Mouse (Mus musculus) layer of hippocampus, adult 9-11 months (tissue): ENCODE results near the gene Phactr2.
"Not testable (repeated sequence)": the region's sequence is repeated elsewhere in the genome, so short reads cannot be mapped to it uniquely, and the experiment has no call there.

Experiments used
- DNase-seq: peaks from one replicate; pipeline ENCODE4 v3.0.0; 2022

Gene Phactr2

GRCm38 (mm10) chr10:13201741-13202293 lies 272.4 kb downstream of the Phactr2 start:
- no peak for DNase-seq

- no peak for DNase-seq
Observed at GRCm38 (mm10) chr10:13200862-13201261, 273.4 kb downstream of the Phactr2 start.

- DNase-seq: no peak
Observed at GRCm38 (mm10) chr10:13199234-13199633, 275.0 kb downstream of the Phactr2 start.

DNA sequence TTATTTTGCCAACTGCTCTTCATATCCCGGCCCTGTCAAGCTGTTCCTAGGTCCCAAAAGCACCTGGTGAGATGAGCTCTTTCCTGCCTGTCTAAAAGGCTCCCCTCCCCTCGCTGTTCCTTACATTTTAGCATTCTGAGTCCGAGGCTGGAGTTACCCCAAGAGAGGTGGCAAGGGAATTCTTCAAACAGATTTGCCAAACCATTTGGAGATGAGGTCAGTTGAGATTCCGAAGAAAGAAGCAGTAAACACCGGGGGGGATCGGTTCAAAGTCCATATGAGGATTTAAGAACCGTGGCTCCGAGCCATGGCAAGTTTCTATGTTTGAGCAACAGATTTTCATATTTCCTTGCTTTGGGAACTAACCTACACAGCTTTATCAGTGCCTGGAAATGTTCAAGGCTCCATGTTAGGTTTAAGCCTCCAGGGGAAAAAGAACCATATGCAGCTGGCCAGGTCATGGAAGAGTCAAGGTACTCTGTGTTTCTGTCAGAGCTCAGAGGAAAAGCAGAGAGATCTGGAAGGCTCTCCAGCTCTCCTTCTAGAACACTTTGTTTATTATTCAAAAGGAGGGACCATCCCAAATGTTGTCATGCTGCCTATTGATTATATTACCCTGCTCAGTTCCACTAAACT lies 277.2 kb downstream of the Phactr2 start:
- no peak for DNase-seq

DNA sequence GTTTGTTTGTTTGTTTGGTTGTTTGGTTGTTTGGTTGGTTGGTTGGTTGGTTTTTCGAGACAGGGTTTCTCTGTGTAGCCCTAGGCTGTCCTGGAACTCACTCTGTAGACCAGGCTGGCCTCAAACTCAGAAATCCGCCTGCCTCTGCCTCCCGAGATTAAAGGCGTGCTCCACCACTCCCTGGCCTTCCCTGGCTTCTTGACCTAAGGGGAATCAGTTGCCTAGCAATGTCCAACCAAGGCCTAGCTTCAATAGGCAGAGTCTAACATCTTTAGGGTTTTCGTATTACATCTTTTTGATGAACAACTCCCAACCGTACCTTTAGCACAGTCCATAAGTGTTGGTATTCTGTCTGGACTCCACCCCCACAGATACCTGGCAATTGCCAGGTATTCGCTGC lies 280.7 kb downstream of the Phactr2 start:
- not testable (repeated sequence) for DNase-seq

DNA sequence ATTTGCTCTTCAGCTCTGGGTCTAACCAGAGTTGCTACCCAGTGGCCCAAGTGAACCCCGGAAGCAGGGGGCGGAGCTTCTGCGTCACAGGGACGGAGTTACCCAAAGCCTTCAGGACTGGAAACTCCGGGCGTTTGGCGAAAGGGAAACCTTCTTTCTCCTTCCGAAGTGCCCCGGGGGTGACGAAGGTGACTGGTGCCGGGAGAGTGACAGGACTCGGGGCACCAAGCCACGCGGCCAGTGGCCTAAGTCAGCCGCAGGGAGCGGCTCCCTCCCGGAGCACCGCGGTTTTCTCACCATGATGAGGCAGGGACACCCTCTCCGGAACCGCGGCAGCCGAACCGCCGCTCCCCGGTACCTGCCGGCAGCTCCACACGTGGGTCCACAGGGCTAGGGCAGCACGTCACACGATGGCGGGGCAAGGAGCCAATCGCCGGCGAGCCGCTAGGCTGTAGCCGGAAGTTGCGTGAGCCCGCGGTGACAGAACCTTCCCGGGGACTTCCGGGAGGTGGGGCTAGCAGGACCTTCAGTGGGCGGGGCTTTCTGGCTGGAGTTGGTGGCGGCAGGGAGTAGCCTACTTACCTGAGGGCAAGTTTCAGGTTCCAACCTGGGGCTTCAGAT lies 281.4 kb downstream of the Phactr2 start, which contains the start of gene Ltv1:
Ltv1 (minus strand) TSS at position 438 of the 621 bp plus-strand sequence.
- peak; percentile 96 for DNase-seq

GRCm38 (mm10) chr10:13189881-13190280 lies 284.3 kb downstream of the Phactr2 start:
- DNase-seq: no peak

DNA sequence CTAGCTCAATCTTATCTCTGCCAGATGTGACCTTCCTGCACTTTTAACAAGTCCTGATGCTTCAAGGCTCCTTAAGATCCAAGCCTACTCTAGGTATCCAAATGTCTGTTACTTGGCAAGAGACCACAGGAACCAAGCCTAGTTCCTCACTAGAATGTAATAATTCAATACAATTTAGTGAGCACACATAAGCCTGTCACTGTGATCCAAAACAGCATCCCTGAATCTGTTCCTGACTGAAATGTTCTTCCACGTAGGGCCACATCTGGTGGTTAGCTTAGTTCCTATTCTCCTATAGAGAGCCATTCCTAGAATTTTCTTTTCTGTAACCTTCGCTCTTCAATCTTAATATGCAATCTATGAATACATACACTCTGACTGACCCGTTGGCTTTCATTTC lies 287.5 kb downstream of the Phactr2 start:
- DNase-seq: no peak

- no peak for DNase-seq
Observed at GRCm38 (mm10) chr10:13184170-13184766, 289.9 kb downstream of the Phactr2 start.

- no peak for DNase-seq
Observed at GRCm38 (mm10) chr10:13180211-13180610, 294.0 kb downstream of the Phactr2 start.

GRCm38 (mm10) chr10:13177973-13178624 lies 296.1 kb downstream of the Phactr2 start, which contains the start of gene Zc2hc1b:
Gene Zc2hc1b (minus strand): TSS chr10:13178023.
- no peak for DNase-seq

GRCm38 (mm10) chr10:13175866-13176265 lies 298.3 kb downstream of the Phactr2 start:
- DNase-seq: no peak

DNA sequence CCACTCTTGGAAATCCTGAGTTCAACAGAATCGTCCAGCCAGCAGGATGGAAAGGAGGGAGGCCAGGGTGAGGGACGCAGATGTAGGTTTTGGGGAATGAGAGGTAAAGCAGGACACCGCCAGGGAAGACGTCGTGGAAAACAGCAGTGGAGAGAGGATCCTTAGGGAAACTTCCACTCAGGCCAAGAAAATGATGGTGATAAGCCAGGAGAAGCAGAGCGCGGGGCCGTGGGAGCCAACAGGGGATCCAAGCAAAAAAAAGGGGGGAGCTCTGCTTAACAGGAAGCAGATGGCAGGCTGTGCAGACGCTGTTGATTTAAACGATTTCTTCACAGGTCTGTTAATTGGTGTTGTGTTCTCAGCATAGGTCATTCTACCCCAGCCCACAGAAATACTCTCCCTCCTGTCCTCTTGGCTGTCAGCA lies 301.4 kb downstream of the Phactr2 start:
- no peak for DNase-seq

DNA sequence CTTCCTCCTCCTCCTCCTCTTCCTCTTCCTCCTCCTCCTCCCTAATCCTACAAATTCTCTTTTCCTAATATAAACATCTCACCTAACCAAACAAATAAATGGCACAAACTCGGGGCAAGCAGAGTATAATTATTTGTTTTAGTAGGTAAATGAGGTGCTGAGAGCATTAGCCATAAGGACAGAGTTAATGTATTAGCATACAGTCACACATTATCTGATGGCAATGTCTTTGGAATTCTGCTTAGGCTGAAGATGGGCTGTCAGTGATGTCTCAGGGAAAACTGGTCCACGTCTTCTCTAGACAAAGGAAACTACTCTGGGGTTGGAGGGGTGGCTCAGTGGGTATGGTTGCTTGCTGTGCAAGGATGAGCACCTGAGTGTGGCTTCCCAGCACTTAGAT lies 302.8 kb downstream of the Phactr2 start:
- DNase-seq: no peak

- no peak for DNase-seq
Observed at GRCm38 (mm10) chr10:13170739-13171448, 303.3 kb downstream of the Phactr2 start.

DNA sequence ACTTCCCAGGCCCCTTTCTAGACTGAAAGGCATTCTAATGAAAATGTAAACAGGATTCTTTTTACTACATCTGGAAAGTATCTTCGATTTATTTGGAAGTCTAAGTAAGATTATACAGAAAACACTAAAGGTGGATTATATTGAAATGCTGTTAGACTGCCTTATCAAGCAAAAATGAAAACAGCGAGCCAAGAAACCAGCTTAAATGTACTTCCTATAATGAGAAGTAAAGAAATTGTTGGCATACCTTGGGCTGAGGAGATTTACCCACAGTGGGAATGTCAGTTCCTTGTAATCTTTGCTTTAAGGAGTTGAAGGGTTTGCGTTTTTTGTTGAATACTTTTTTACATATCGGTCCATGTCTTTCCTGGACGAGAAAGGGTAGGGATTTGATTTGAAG lies 305.8 kb downstream of the Phactr2 start:
- DNase-seq: no peak

DNA sequence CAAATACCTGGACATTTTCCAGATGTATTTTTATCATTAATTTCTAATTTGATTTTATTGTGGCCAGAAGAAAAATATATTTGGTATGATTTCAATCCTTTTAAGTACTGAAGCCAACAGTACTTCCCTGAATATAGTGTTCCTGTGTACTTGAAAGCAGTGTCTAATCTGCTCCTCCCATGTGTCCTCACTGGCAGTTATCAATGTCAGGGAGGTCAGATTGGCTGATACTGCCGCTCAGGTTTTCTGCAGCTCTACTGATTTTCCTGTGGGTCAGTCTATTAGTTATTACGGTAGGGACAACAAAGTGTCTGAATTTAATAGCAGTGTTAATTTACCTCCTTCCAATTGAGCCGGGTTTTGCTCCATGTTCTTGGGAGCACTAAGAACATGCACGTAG lies 312.2 kb downstream of the Phactr2 start:
- DNase-seq: no peak

- DNase-seq: no peak
Observed at GRCm38 (mm10) chr10:13160913-13161312, 313.3 kb downstream of the Phactr2 start.
